Mouse (Mus musculus): Measurements from ENCODE around the gene Vmn2r109. TPM values are rescaled to one million over a fixed set of nuclear protein-coding genes. Genes with fewer than 3 reads are reported as not detected.
"Not testable (repeated sequence)": the region's sequence is repeated elsewhere in the genome, so short reads cannot be mapped to it uniquely, and the experiment has no call there.

Gene Vmn2r109
- total RNA-seq (2015) = not detected in 2 replicates
- total RNA-seq (2017) = not detected in 2 replicates

DNA sequence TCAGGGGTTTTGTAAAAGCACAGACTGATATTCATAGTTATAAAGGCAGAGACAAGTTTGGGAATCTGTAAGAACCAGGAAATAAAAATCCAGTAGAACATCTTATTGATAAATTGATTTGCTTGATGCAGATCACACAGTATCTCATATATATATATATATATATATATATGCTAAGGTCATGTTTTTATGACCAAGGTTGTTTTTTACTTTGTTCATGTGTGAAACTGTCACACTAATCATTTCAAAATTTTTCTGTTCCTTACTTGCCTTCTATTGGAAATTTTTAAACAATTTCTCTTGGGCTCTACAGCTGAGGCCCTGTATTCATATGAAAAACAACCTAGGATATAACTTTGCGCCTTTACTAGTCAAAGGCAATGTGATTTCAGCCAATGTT, at the start of gene Vmn2r109:
Gene Vmn2r109, minus strand, starts transcription at position 101 of the 400 bp plus-strand sequence.
- no peak for ATAC-seq (ENCODE audit: poor library complexity, severe bottlenecking)

DNA sequence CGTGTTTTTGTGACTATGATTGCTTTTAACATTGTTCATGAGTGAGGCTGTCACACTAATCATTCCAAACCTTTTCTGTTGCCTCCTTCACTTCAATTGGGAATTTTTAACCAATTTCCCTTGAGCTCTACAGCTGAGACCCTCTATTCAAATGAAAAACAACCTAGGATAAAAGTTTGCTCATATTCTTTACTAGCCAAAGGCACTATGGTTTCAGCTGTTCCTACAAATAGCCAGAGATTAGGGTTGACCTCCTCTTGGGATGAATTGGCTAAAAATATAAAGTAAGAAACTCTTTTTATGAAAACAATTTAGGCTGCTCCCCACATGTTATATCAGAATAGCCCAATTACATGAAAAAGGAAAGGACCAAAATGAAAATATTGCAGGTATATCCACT, 31.8 kb upstream of the Vmn2r109 start, which contains the start of gene Vmn2r110:
Gene Vmn2r110, minus strand, starts transcription at position 101 of the 400 bp plus-strand sequence.
- no peak for ATAC-seq (ENCODE audit: poor library complexity, severe bottlenecking)

DNA sequence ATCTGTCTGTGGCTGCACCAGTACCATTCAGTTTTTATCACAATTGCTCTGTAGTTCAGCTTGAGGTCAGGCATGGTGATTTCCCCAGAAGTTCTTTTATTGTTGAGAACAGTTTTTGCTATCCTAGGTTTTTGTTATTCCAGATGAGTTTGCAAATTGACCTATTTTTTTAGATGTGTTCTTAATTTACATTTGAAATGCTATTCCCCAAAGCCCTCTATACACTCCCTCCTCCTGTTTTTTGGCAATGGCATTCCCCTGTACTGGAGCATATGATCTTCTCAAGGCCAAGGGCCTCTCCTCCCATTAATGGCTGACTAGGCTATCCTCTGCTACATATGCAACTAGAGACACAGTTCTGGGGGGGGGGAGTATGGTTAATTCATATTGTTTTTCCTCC, 56.3 kb downstream of the Vmn2r109 start:
- not testable (repeated sequence) for ATAC-seq (ENCODE audit: poor library complexity, severe bottlenecking)

DNA sequence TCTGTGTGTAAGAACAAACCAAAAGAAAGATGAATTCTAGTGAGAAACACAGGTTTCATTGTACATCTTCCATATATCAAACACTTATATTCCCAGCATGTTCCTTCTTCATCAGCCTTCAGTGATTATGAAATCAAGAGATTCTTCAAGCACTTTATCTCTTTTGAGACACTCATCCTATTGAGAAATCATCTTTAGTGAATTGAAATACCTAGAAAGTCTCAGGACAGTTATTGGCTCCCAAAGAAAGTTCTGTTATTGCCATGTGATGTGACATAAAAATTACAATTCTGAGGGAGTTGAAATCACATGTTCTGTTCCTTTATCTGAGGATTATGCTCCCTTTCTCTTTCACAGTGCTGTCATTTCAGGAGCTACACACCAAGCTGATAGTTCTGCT, 66.7 kb downstream of the Vmn2r109 start, which contains the start of gene Vmn1r225:
Gene Vmn1r225, plus strand, starts transcription at position 301 of the 400 bp plus-strand sequence.
- no peak for ATAC-seq (ENCODE audit: poor library complexity, severe bottlenecking)

Other genes starting within 250 kb of the Vmn2r109 start
- gene Vmn2r107, start 219.5 kb downstream of the Vmn2r109 start, total RNA-seq (2015) = not detected in 2 replicates
- not detected in 2 replicates for gene Vmn2r107, start 219.5 kb downstream of the Vmn2r109 start, total RNA-seq (2017)
- gene Vmn1r224, start 150.6 kb downstream of the Vmn2r109 start, total RNA-seq (2015) = not detected in 2 replicates
- not detected in 2 replicates for gene Vmn1r224, start 150.6 kb downstream of the Vmn2r109 start, total RNA-seq (2017)
- gene Vmn2r108, start 83.4 kb downstream of the Vmn2r109 start, total RNA-seq (2015) = not detected in 2 replicates
- not detected in 2 replicates for gene Vmn2r108, start 83.4 kb downstream of the Vmn2r109 start, total RNA-seq (2017)
- not detected in 2 replicates for gene Vmn1r225, start 66.6 kb downstream of the Vmn2r109 start, total RNA-seq (2015)
- gene Vmn1r225, start 66.6 kb downstream of the Vmn2r109 start, total RNA-seq (2017) = not detected in 2 replicates
- not detected in 2 replicates for gene Vmn2r110, start 31.7 kb upstream of the Vmn2r109 start, total RNA-seq (2015)
- not detected in 2 replicates for gene Vmn2r110, start 31.7 kb upstream of the Vmn2r109 start, total RNA-seq (2017)
- gene Fpr-rs3, start 60.1 kb upstream of the Vmn2r109 start, total RNA-seq (2015) = not detected in 2 replicates
- gene Fpr-rs3, start 60.1 kb upstream of the Vmn2r109 start, total RNA-seq (2017) = not detected in 2 replicates
- not detected in 2 replicates for gene Vmn1r226, start 118.1 kb upstream of the Vmn2r109 start, total RNA-seq (2015)
- not detected in 2 replicates for gene Vmn1r226, start 118.1 kb upstream of the Vmn2r109 start, total RNA-seq (2017)
- not detected in 2 replicates for gene Vmn1r227, start 165.1 kb upstream of the Vmn2r109 start, total RNA-seq (2015)
- gene Vmn1r227, start 165.1 kb upstream of the Vmn2r109 start, total RNA-seq (2017) = not detected in 2 replicates
- gene Vmn1r228, start 221.4 kb upstream of the Vmn2r109 start, total RNA-seq (2015) = not detected in 2 replicates
- not detected in 2 replicates for gene Vmn1r228, start 221.4 kb upstream of the Vmn2r109 start, total RNA-seq (2017)
- not detected in 2 replicates for gene Vmn1r229, start 246.8 kb upstream of the Vmn2r109 start, total RNA-seq (2015)
- gene Vmn1r229, start 246.8 kb upstream of the Vmn2r109 start, total RNA-seq (2017) = not detected in 2 replicates